Mouse (Mus musculus) CH12.LX (cell line): ENCODE data around the gene Aftph. TPM values are rescaled to one million over a fixed set of nuclear protein-coding genes. Genes with fewer than 3 reads are reported as not detected.

Experiments
- DNase-seq: peaks from one replicate; pipeline ENCODE4 v3.0.0-alpha.2; 2013; ENCODE audit errors: extremely low read depth
- H3K27ac ChIP-seq: 2 replicates; pipeline ENCODE4 v1.5.1; 2012; ENCODE audit warnings: low read depth, mild to moderate bottlenecking, control low read depth, moderate library complexity; ENCODE audit not compliant: insufficient read depth
- H3K27me3 ChIP-seq: replicated peaks from 2 replicates; pipeline ENCODE3; 2012; ENCODE audit warnings: inconsistent platforms
- H3K36me3 ChIP-seq, 2 experiments: replicated peaks in 1 of 2; 2 replicates each; pipeline versions ENCODE3 to v1.6.1; 2012; ENCODE audit warnings: inconsistent platforms in 1 of 2, low read length in 1 of 2, mild to moderate bottlenecking in 1 of 2, mixed read lengths in 1 of 2, moderate library complexity in 1 of 2; ENCODE audit not compliant: control insufficient read depth in 1 of 2, insufficient read depth in 1 of 2
- H3K4me1 ChIP-seq, 2 experiments: 2 replicates each; pipeline ENCODE4 v1.6.1; 2012; ENCODE audit warnings: inconsistent platforms in 1 of 2, moderate library complexity in 1 of 2; ENCODE audit not compliant: insufficient read depth in 2 of 2, control insufficient read depth in 1 of 2
- H3K4me2 ChIP-seq: 2 replicates; pipeline ENCODE4 v1.6.1; 2012; ENCODE audit warnings: low read depth, mild to moderate bottlenecking, control low read depth; ENCODE audit not compliant: poor library complexity, insufficient read depth, severe bottlenecking
- H3K4me3 ChIP-seq, 3 experiments: fragments of 150-350 bp in 1 of 3; sonication (generic) in 1 of 3; replicated peaks in 1 of 3; 2 replicates each; pipeline versions ENCODE3 to v1.5.1; 2011 to 2012; ENCODE audit warnings: low read depth in 2 of 3, low read length in 2 of 3, mild to moderate bottlenecking in 2 of 3, moderate library complexity in 2 of 3, control low read depth in 1 of 3, improper control_type of control experiment in 1 of 3, inconsistent platforms in 1 of 3, mixed read lengths in 1 of 3; ENCODE audit not compliant: poor library complexity in 1 of 3
- H3K79me2 ChIP-seq: replicated peaks from 2 replicates; pipeline ENCODE4 v1.6.1; 2012; ENCODE audit warnings: mild to moderate bottlenecking, moderate library complexity; ENCODE audit not compliant: control insufficient read depth, poor library complexity, insufficient read depth, severe bottlenecking; ENCODE audit errors: extremely low read depth
- H3K9ac ChIP-seq: 2 replicates; pipeline ENCODE4 v1.6.1; 2012; ENCODE audit warnings: low read depth, mild to moderate bottlenecking, control low read depth, moderate library complexity; ENCODE audit not compliant: insufficient read depth
- H3K9me3 ChIP-seq: replicated peaks from 2 replicates; pipeline ENCODE3; 2012; ENCODE audit warnings: low read length, inconsistent platforms, mixed read lengths
- BHLHE40 ChIP-seq: IDR thresholded peaks from 2 replicates; pipeline ENCODE4 v1.6.1; 2011; ENCODE audit warnings: mild to moderate bottlenecking, low read depth, low read length, improper control_type of control experiment
- CHD2 ChIP-seq: IDR thresholded peaks from 2 replicates; pipeline ENCODE4 v1.6.1; 2011; ENCODE audit warnings: low read length, improper control_type of control experiment
- CTCF ChIP-seq, 2 experiments: IDR thresholded peaks in 1 of 2; conservative IDR thresholded peaks in 1 of 2; 2 replicates each; pipeline ENCODE4 v1.5.1; 2011 to 2012; ENCODE audit warnings: low read depth in 2 of 2, low read length in 2 of 2, improper control_type of control experiment in 1 of 2, inconsistent platforms in 1 of 2, mild to moderate bottlenecking in 1 of 2, moderate library complexity in 1 of 2
- ETS1 ChIP-seq: conservative IDR thresholded peaks from 2 replicates; pipeline ENCODE4 v1.6.1; 2012; ENCODE audit warnings: low read depth, mild to moderate bottlenecking, inconsistent platforms, low read length, improper control_type of control experiment, moderate library complexity
- GABPA ChIP-seq: IDR thresholded peaks from 2 replicates; pipeline ENCODE4 v1.6.1; 2012; ENCODE audit warnings: low read depth, low read length, improper control_type of control experiment, inconsistent platforms; ENCODE audit not compliant: insufficient replicate concordance
- HCFC1 ChIP-seq: IDR thresholded peaks from 2 replicates; pipeline ENCODE4 v1.6.1; 2012; ENCODE audit warnings: low read depth, mild to moderate bottlenecking, inconsistent platforms, low read length, improper control_type of control experiment
- IRF4 ChIP-seq: IDR thresholded peaks from 2 replicates; pipeline ENCODE4 v1.6.1; 2014; ENCODE audit warnings: low read depth, mild to moderate bottlenecking, inconsistent platforms, low read length, improper control_type of control experiment
- JUND ChIP-seq: conservative IDR thresholded peaks from 2 replicates; pipeline ENCODE4 v1.6.1; 2011; ENCODE audit warnings: low read depth, low read length, improper control_type of control experiment
- MXI1 ChIP-seq: IDR thresholded peaks from 2 replicates; pipeline ENCODE4 v1.6.1; 2011; ENCODE audit warnings: mild to moderate bottlenecking, low read depth, low read length, improper control_type of control experiment
- MYC ChIP-seq: IDR thresholded peaks from 2 replicates; pipeline ENCODE4 v1.6.1; 2011; ENCODE audit warnings: low read depth, mild to moderate bottlenecking, improper control_type of control experiment, low read length
- NELFE ChIP-seq: IDR thresholded peaks from 2 replicates; pipeline ENCODE4 v1.6.1; 2011; ENCODE audit warnings: low read depth, low read length, improper control_type of control experiment
- POLR2AphosphoS2 ChIP-seq: IDR thresholded peaks from 2 replicates; pipeline ENCODE4 v1.6.1; 2011; ENCODE audit warnings: low read depth, low read length, improper control_type of control experiment
- RAD21 ChIP-seq: IDR thresholded peaks from 2 replicates; pipeline ENCODE4 v1.6.1; 2011; ENCODE audit warnings: low read depth, mild to moderate bottlenecking, low read length, improper control_type of control experiment, moderate library complexity
- RCOR1 ChIP-seq: conservative IDR thresholded peaks from 2 replicates; pipeline ENCODE4 v1.6.1; 2012; ENCODE audit warnings: low read depth, mild to moderate bottlenecking, inconsistent platforms, low read length, improper control_type of control experiment
- SIN3A ChIP-seq: IDR thresholded peaks from 2 replicates; pipeline ENCODE4 v1.6.1; 2012; ENCODE audit warnings: low read length, improper control_type of control experiment, inconsistent platforms
- SMC3 ChIP-seq: IDR thresholded peaks from 2 replicates; pipeline ENCODE4 v1.6.1; 2011; ENCODE audit warnings: low read depth, low read length, improper control_type of control experiment
- TBP ChIP-seq: conservative IDR thresholded peaks from 2 replicates; pipeline ENCODE4 v1.6.1; 2011; ENCODE audit warnings: low read depth, low read length, improper control_type of control experiment
- TCF12 ChIP-seq: IDR thresholded peaks from 2 replicates; pipeline ENCODE4 v1.6.1; 2014; ENCODE audit warnings: low read depth, mild to moderate bottlenecking, inconsistent platforms, low read length, improper control_type of control experiment
- UBTF ChIP-seq: IDR thresholded peaks from 2 replicates; pipeline ENCODE4 v1.6.1; 2012; ENCODE audit warnings: low read depth, mild to moderate bottlenecking, inconsistent platforms, low read length, improper control_type of control experiment, moderate library complexity
- ZC3H11A ChIP-seq: IDR thresholded peaks from 2 replicates; pipeline ENCODE4 v1.6.1; 2012; ENCODE audit warnings: low read depth, mild to moderate bottlenecking, inconsistent platforms, low read length, improper control_type of control experiment
- ZNF384 ChIP-seq: IDR thresholded peaks from 2 replicates; pipeline ENCODE4 v1.6.1; 2012; ENCODE audit warnings: low read depth, low read length, improper control_type of control experiment, inconsistent platforms
- dilution Hi-C: fragments of 300-500 bp; cut with MboI; formaldehyde crosslinking; loops from 2 replicates; pipeline ENCODE4 v1.14.3; 2020; ENCODE audit warnings: low sequenced_read_pairs; ENCODE audit not compliant: extremely low pct_unique_long_range_greater_than_20kb, extremely low pct_ligation_motif_present
- in situ Hi-C: fragments of 300-500 bp; cut with MboI; formaldehyde crosslinking; loops from 3 replicates; pipeline ENCODE4 v1.14.3; 2019; ENCODE audit warnings: low sequenced_read_pairs, low pct_ligation_motif_present, low pct_unique_long_range_greater_than_20kb, mixed read lengths
- polyA plus RNA-seq: library from polyadenylated mRNA; unstranded; fragments of >175 nt; gene quantifications from 2 replicates; pipeline ENCODE4 v1.2.1, GENCODE M21; 2012; ENCODE audit warnings: low read depth; ENCODE audit not compliant: insufficient read length
- total RNA-seq, 2 experiments: library from RNA; depleted of rRNA; stranded (reverse); fragments of 300-350 nt in 1 of 2; fragments of >200 nt in 1 of 2; gene quantifications; 2 replicates each; pipeline ENCODE4 v1.2.3; 2012 to 2014

Aftph gene
- total and polyA plus RNA-seq, 3 experiments = 53.7 to 80.0 (median 53.9) TPM

GRCm38 (mm10) chr11:20639918-20640447 is 101.4 kb downstream of the Aftph start:
- Histone ChIP-seq H3K9me3 (no peaks in the 10 kb centered on the region), H3K79me2 (peaks cover 14% of the 10 kb centered on the region), H3K36me3 (peaks cover 0 to 4% of the 10 kb centered on the region in 2 experiments), H3K27ac (no peak overlapping the region), H3K9ac (no peak overlapping the region), H3K4me3 (no peak overlapping the region), H3K4me1 (peaks cover 4 to 56% of the 10 kb centered on the region in 2 experiments), H3K27me3 (no peaks in the 10 kb centered on the region), H3K4me2 (no peak overlapping the region)
- in situ Hi-C loops (loop anchor here (5.0 kb wide), 1 partner anchor 183 kb away; no protein-coding TSS in a partner anchor), dilution Hi-C loops (no loop called here)
- no peak for DNase-seq
- TF ChIP-seq SIN3A (no peak), TCF12 (no peak), IRF4 (no peak), HCFC1 (no peak), ZC3H11A (no peak), POLR2AphosphoS2 (no peak), ETS1 (no peak), RAD21 (no peak), RCOR1 (no peak), SMC3 (no peak), TBP (no peak), GABPA (no peak)

DNA sequence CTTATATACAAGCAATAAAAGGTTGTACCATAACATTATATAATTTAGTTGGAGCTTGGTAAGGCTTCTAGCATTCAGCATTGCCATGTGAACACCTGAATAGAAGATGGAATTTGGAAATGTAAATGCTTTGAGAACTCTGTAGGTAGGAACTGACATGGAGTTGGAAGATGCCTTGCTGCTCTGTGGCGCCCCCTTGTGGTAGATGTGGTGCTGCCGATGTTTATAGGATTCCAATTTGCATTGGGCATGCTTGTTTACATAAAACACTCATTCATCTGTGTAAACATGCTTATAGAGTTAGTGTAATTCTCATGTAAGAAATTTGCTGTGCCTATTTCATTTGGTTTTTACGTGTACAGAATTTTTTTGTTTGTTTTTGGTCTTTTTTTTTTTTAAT is 102.5 kb downstream of the Aftph start:
- Histone ChIP-seq H3K4me1 (peaks cover 6 to 60% of the 10 kb centered on the region in 2 experiments), H3K9ac (no peak overlapping the region), H3K9me3 (no peaks in the 10 kb centered on the region), H3K4me2 (no peak overlapping the region), H3K4me3 (no peak overlapping the region), H3K79me2 (peaks cover 23% of the 10 kb centered on the region), H3K27ac (no peak overlapping the region), H3K27me3 (no peaks in the 10 kb centered on the region), H3K36me3 (peaks cover 0 to 4% of the 10 kb centered on the region in 2 experiments)
- in situ Hi-C loops (loop anchor here (5.0 kb wide), 1 partner anchor 182 kb away; no protein-coding TSS in a partner anchor), dilution Hi-C loops (no loop called here)
- TF ChIP-seq JUND = peak; percentile 35; the same call in 1 of the 2 replicates
- TF ChIP-seq ZC3H11A = peak; percentile 73; the same call in 1 of the 2 replicates
- peak; percentile 72 for TF ChIP-seq BHLHE40
- TF ChIP-seq SMC3 = peak; percentile 96
- TF ChIP-seq IRF4 = peak; percentile 55
- TF ChIP-seq RAD21 = peak; percentile 75
- peak; percentile 95 to 98 for TF ChIP-seq CTCF (conservative IDR thresholded peaks at IDR 0.05 in 1 of 2, IDR thresholded peaks at IDR 0.05 in 1 of 2; ENCODE audit: low read depth in 2 of 2, low read length in 2 of 2)
- no peak for TF ChIP-seq CHD2
- peak; percentile 54; the same call in 1 of the 2 replicates for TF ChIP-seq NELFE
- no peak for TF ChIP-seq UBTF
- TF ChIP-seq MYC = no peak
- peak; percentile 62; the same call in 1 of the 2 replicates for TF ChIP-seq SIN3A
- TF ChIP-seq MXI1 = peak; percentile 36; the same call in 1 of the 2 replicates
- TF ChIP-seq ZNF384 = peak; percentile 39; the same call in 1 of the 2 replicates
- peak; percentile 83 for DNase-seq
